Mouse (Mus musculus): ENCODE data around the gene Ino80e.
A peak's percentile ranks its signal among the peaks of the same experiment; 100 is the strongest.

Gene Ino80e

DNA sequence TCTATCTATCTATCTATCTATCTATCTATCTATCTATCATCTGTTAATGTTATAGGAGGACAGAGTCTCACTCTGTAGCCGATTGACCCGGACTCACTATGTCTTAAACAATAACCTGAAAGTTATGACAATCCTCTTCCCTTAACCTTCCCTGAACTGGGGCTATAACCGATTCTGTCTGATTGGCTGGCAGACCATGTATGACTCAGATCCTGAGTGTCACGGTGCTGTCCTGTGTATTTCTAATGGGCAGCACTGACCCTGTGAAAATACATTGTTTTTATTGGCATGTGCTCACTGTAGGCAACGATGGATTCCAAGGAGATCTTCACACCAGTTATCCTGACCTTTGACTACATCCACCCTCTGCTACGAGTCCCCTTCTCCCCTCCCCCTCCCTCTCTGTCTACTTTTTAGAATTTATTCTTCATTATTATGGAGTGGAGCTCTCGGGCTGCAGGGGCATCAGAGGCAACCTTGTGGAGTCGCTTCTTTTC, 46.4 kb downstream of the Ino80e start:
- no peak for DNase-seq (ENCODE audit: low spot score in 2 of 2)

DNA sequence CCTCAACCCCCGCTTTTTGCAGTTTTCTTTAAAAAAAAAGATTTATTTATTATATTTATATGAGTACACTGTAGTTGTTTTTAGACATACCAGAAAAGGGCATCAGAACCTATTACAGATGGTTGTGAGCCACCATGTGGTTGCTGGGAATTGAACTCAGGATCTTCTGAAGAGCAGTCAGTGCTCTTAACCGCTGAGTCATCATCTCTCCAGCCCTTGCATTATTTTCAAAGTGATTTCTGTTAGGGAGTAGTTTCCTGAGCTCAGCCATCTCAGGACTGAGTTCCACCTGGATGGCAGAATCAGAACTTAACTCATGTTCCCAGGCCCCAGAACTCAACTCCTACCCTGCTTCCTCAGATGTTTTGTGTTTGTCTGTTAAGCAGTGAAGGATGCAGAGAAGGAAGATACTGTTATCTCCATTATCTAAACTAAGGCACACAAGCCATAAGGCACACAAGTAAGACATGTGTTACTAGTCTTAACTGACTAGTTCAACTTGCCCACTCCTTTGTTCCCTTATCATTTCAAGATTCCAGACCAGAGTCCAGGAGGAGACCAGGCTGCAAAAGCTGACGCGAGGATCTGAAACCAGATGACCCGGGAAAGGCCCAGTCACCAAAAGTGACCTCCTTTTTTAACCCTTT, 52.3 kb downstream of the Ino80e start:
- DNase-seq (ENCODE audit: low spot score in 2 of 2): no peak

DNA sequence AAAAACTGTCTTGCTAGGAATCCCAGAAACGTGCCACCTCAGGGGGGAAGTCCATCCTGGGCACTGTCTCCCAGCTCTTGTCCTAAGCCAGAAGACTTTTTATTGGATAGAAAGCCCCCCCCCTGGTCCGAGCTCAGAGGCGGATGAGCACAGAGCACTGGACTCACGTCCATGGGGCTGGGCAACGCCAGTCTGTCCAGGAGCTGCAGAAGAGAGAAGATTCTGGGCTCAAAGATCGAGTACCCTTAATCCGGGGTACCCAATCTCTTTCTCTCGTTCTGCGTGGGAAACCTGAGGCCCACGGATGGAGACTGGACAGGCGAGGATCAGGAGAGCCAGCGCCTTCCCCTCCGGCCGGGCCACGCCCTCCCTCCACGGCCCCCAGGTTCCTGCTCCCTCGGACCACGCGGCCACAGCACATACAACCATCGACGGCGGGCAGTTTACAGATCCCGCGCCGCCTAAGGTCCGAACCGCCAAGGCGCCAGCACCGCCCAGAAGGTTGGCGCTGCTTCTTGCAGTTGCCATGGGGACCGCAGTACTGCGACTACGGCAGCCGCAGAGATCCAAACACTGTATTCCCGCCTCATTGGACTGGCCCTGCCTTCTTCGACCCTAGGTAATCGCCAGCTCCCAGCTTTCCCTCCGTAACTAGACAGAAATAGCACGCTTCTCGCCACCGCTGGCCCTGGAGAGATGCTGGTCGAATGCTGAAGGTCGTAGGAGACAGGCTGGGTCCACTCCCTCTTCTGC, 53.3 kb downstream of the Ino80e start:
- DNase-seq (ENCODE audit: low spot score in 2 of 2): peak; percentile 85 to 87

DNA sequence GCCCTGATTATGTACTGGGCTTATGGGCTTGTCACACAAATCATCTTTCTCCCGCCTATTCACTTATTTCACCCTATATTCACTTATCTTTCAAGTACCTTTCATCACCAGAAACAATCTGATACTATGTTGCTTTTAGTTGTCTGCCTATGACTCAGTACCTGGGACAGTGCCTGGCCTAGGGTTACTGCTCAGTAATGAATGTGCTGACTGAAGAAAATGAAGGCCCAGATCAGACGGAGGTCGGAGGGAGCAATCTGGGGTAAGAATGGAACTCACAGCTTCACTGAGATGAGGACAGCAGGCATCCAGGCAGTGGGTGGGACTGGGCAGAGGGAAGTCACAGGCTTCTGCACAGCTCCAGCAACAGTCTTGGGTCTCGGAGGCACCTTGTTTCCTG, 54.8 kb downstream of the Ino80e start:
- DNase-seq (ENCODE audit: low spot score in 2 of 2): no peak

DNA sequence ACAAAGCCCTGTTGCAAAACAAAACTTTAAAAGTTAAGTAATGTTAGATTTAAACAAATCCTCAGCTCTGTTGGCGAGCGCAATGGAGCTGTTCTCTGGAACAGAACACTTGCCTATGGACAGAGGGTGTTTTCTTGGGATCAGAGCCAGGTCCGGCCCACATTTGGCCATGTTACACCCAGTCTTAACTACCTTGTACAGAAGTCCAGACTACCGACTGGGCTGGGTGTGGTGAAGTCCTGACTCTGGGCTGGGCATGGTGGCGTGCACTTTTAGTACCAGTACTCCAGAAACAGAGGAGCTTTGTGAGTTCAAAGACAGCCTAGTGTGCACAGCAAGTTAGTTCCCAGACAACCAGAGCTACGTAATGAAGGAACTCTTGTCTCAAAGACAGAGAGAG, 55.2 kb downstream of the Ino80e start:
- DNase-seq (ENCODE audit: low spot score in 2 of 2): no peak

- DNase-seq (ENCODE audit: low spot score in 2 of 2): no peak
Measured at GRCm38 (mm10) chr7:126803751-126804150, 58.4 kb downstream of the Ino80e start.

DNA sequence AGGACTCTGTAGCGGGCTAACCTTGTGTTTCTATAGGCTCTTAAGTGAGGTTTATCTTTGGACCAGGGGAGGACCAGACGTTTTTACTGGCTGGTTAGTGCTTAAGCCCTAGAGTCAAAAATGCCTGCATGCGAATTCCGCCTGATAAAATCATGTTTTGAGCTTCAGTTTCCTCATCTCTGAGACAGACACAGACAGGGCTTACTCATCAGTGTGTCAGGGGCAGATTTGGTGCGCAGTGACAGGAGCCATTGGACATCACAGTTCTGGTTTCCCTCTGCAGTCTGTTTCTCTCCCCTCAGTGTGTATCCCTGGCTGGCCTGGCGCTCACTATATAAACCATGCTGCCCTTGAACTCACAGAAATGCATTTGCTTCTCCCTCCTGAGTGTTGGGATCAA, 59.0 kb downstream of the Ino80e start:
- no peak for DNase-seq (ENCODE audit: low spot score in 2 of 2)

GRCm38 (mm10) chr7:126802134-126802889, 59.9 kb downstream of the Ino80e start:
- no peak for DNase-seq (ENCODE audit: low spot score in 2 of 2)

DNA sequence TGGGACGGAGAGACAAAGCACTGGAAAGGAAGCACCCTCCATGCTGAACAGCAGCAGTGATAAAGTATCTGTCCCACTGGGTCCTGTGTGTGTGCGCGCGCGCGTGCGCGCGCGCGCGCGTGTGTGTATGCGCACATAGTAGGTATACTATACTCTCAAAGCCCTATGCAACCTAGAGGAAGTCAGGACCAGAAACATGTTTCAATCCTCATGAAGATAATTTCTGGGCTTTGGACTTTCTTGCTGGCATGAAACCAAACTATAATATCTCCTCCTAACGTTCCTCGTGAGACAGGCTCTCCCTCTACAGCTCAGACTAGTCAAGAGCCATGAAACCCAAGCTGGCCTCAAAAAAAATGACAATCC, 61.1 kb downstream of the Ino80e start:
- no peak for DNase-seq (ENCODE audit: low spot score in 2 of 2)
